Mouse (Mus musculus): Measurements from ENCODE around the gene Gm12169. TPM values are rescaled to one million over a fixed set of nuclear protein-coding genes. Genes with fewer than 3 reads are reported as not detected.

Gm12169 gene
- total and polyA plus RNA-seq, 2 experiments from 2014 or later, result not detected

GRCm38 (mm10) chr11:46543530-46543929, 19.5 kb downstream of the Gm12169 start:
- no peaks in the 10 kb centered on the region for H3K9me3 ChIP-seq (replicated peaks; ENCODE audit: control insufficient read depth, low read length)
- DNase-seq (ENCODE audit: low spot score), result no peak
- 76% methylated on average over 2 of the region's 2 CpGs for WGBS
- no peak for ATAC-seq (ENCODE audit: insufficient read depth, low read depth)
- H3K4me3 ChIP-seq (ENCODE audit: low read depth, low read length), result no peak overlapping the region
- no peak for TF ChIP-seq EP300 (IDR thresholded peaks at IDR 0.05; ENCODE audit: low read depth)
- TF ChIP-seq CTCF (IDR thresholded peaks at IDR 0.05; ENCODE audit: low read depth), result no peak
- no peak overlapping the region for H3K27ac ChIP-seq (ENCODE audit: low read depth)
- H3K36me3 ChIP-seq (replicated peaks; ENCODE audit: control insufficient read depth, insufficient read depth, low read length), result no peaks in the 10 kb centered on the region
- no peak overlapping the region for H3K4me2 ChIP-seq (ENCODE audit: low read depth, low read length)
- no peaks in the 10 kb centered on the region for H3K27me3 ChIP-seq (ENCODE audit: control insufficient read depth, insufficient read depth, low read length)
- no peak overlapping the region for H3K9ac ChIP-seq (replicated peaks; ENCODE audit: low read depth, low read length)
- H3K4me1 ChIP-seq (ENCODE audit: control insufficient read depth, insufficient read depth), result no peaks in the 10 kb centered on the region

- TF ChIP-seq EP300 (IDR thresholded peaks at IDR 0.05; ENCODE audit: low read depth) (no peak), CTCF (IDR thresholded peaks at IDR 0.05; ENCODE audit: low read depth) (no peak)
- ATAC-seq (ENCODE audit: insufficient read depth, low read depth), result no peak
- H3K36me3 ChIP-seq (replicated peaks; ENCODE audit: control insufficient read depth, insufficient read depth, low read length), result no peaks in the 10 kb centered on the region
- no peaks in the 10 kb centered on the region for H3K27me3 ChIP-seq (ENCODE audit: control insufficient read depth, insufficient read depth, low read length)
- no peak for DNase-seq (ENCODE audit: low spot score)
- no peaks in the 10 kb centered on the region for H3K4me1 ChIP-seq (ENCODE audit: control insufficient read depth, insufficient read depth)
- no peak overlapping the region for H3K4me2 ChIP-seq (ENCODE audit: low read depth, low read length)
- no peak overlapping the region for H3K9ac ChIP-seq (replicated peaks; ENCODE audit: low read depth, low read length)
- no peak overlapping the region for H3K27ac ChIP-seq (ENCODE audit: low read depth)
- no peak overlapping the region for H3K4me3 ChIP-seq (ENCODE audit: low read depth, low read length)
- 69% methylated on average over 4 of the region's 4 CpGs for WGBS
- H3K9me3 ChIP-seq (replicated peaks; ENCODE audit: control insufficient read depth, low read length), result no peaks in the 10 kb centered on the region
Observed at GRCm38 (mm10) chr11:46549721-46550120, 25.7 kb downstream of the Gm12169 start.

- WGBS, result 86% methylated on average over 3 of the region's 3 CpGs
- ATAC-seq (ENCODE audit: insufficient read depth, low read depth), result no peak
- no peak overlapping the region for H3K4me2 ChIP-seq (ENCODE audit: low read depth, low read length)
Observed at GRCm38 (mm10) chr11:46552741-46553140, 28.7 kb downstream of the Gm12169 start.

GRCm38 (mm10) chr11:46561096-46561495, 37.1 kb downstream of the Gm12169 start:
- Histone ChIP-seq H3K4me3 (ENCODE audit: low read depth, low read length) (no peak overlapping the region), H3K4me1 (ENCODE audit: control insufficient read depth, insufficient read depth) (no peaks in the 10 kb centered on the region), H3K27ac (ENCODE audit: low read depth) (no peak overlapping the region), H3K9me3 (replicated peaks; ENCODE audit: control insufficient read depth, low read length) (no peaks in the 10 kb centered on the region), H3K4me2 (ENCODE audit: low read depth, low read length) (no peak overlapping the region), H3K9ac (replicated peaks; ENCODE audit: low read depth, low read length) (no peak overlapping the region), H3K36me3 (replicated peaks; ENCODE audit: control insufficient read depth, insufficient read depth, low read length) (no peaks in the 10 kb centered on the region), H3K27me3 (ENCODE audit: control insufficient read depth, insufficient read depth, low read length) (no peaks in the 10 kb centered on the region)
- DNase-seq (ENCODE audit: low spot score), result no peak
- no peak for ATAC-seq (ENCODE audit: insufficient read depth, low read depth)
- TF ChIP-seq CTCF (IDR thresholded peaks at IDR 0.05; ENCODE audit: low read depth) (no peak), EP300 (IDR thresholded peaks at IDR 0.05; ENCODE audit: low read depth) (no peak)
- WGBS, result 83% methylated on average over 4 of the region's 4 CpGs

More at GRCm38 (mm10) chr11:46552741-46553140, 28.7 kb downstream of the Gm12169 start:
- Histone ChIP-seq H3K9ac (replicated peaks; ENCODE audit: low read depth, low read length) (no peak overlapping the region), H3K4me3 (ENCODE audit: low read depth, low read length) (no peak overlapping the region), H3K27me3 (ENCODE audit: control insufficient read depth, insufficient read depth, low read length) (no peaks in the 10 kb centered on the region), H3K36me3 (replicated peaks; ENCODE audit: control insufficient read depth, insufficient read depth, low read length) (no peaks in the 10 kb centered on the region), H3K27ac (ENCODE audit: low read depth) (no peak overlapping the region), H3K9me3 (replicated peaks; ENCODE audit: control insufficient read depth, low read length) (no peaks in the 10 kb centered on the region), H3K4me1 (ENCODE audit: control insufficient read depth, insufficient read depth) (no peaks in the 10 kb centered on the region)
- TF ChIP-seq CTCF (IDR thresholded peaks at IDR 0.05; ENCODE audit: low read depth), result no peak
- no peak for TF ChIP-seq EP300 (IDR thresholded peaks at IDR 0.05; ENCODE audit: low read depth)
- DNase-seq (ENCODE audit: low spot score), result no peak

GRCm38 (mm10) chr11:46564671-46565070, 40.7 kb downstream of the Gm12169 start:
- 38% methylated on average over 1 of the region's 1 CpGs for WGBS
- H3K36me3 ChIP-seq (replicated peaks; ENCODE audit: control insufficient read depth, insufficient read depth, low read length), result no peaks in the 10 kb centered on the region
- no peak overlapping the region for H3K4me2 ChIP-seq (ENCODE audit: low read depth, low read length)
- H3K9ac ChIP-seq (replicated peaks; ENCODE audit: low read depth, low read length), result no peak overlapping the region
- DNase-seq (ENCODE audit: low spot score) (no peak), ATAC-seq (ENCODE audit: insufficient read depth, low read depth) (no peak)
- no peak for TF ChIP-seq CTCF (IDR thresholded peaks at IDR 0.05; ENCODE audit: low read depth)
- no peak for TF ChIP-seq EP300 (IDR thresholded peaks at IDR 0.05; ENCODE audit: low read depth)
- no peaks in the 10 kb centered on the region for H3K27me3 ChIP-seq (ENCODE audit: control insufficient read depth, insufficient read depth, low read length)
- no peak overlapping the region for H3K4me3 ChIP-seq (ENCODE audit: low read depth, low read length)
- H3K27ac ChIP-seq (ENCODE audit: low read depth), result no peak overlapping the region
- no peaks in the 10 kb centered on the region for H3K4me1 ChIP-seq (ENCODE audit: control insufficient read depth, insufficient read depth)
- no peaks in the 10 kb centered on the region for H3K9me3 ChIP-seq (replicated peaks; ENCODE audit: control insufficient read depth, low read length)

GRCm38 (mm10) chr11:46565967-46566366, 42.0 kb downstream of the Gm12169 start:
- Histone ChIP-seq H3K4me1 (ENCODE audit: control insufficient read depth, insufficient read depth) (no peaks in the 10 kb centered on the region), H3K9ac (replicated peaks; ENCODE audit: low read depth, low read length) (no peak overlapping the region), H3K9me3 (replicated peaks; ENCODE audit: control insufficient read depth, low read length) (no peaks in the 10 kb centered on the region), H3K36me3 (replicated peaks; ENCODE audit: control insufficient read depth, insufficient read depth, low read length) (no peaks in the 10 kb centered on the region), H3K27me3 (ENCODE audit: control insufficient read depth, insufficient read depth, low read length) (no peaks in the 10 kb centered on the region), H3K27ac (ENCODE audit: low read depth) (no peak overlapping the region), H3K4me3 (ENCODE audit: low read depth, low read length) (no peak overlapping the region), H3K4me2 (ENCODE audit: low read depth, low read length) (no peak overlapping the region)
- WGBS, result 82% methylated on average over 2 of the region's 2 CpGs
- ATAC-seq (ENCODE audit: insufficient read depth, low read depth) (no peak), DNase-seq (ENCODE audit: low spot score) (no peak)
- TF ChIP-seq EP300 (IDR thresholded peaks at IDR 0.05; ENCODE audit: low read depth) (no peak), CTCF (IDR thresholded peaks at IDR 0.05; ENCODE audit: low read depth) (no peak)
